Mouse (Mus musculus) G1E (cell line): ENCODE results near the gene Tdrd9.

Experiments used
- CTCF ChIP-seq: IDR thresholded peaks from 2 replicates; pipeline ENCODE4 v1.5.1; 2012; ENCODE audit warnings: low read depth, low read length, inconsistent platforms, mixed read lengths
- TAL1 ChIP-seq: conservative IDR thresholded peaks from 2 replicates; pipeline ENCODE4 v1.6.1; 2012; ENCODE audit warnings: low read depth, low read length, inconsistent platforms, mixed read lengths

GRCm38 (mm10) chr12:112025907-112026645 lies 54.7 kb downstream of the Tdrd9 start:
- no peak for TF ChIP-seq CTCF
- no peak for TF ChIP-seq TAL1
